Mouse (Mus musculus) lung, postnatal 0 days (tissue): ENCODE data around the gene Arsk. TPM values are rescaled to one million over a fixed set of nuclear protein-coding genes. Genes with fewer than 3 reads are reported as not detected.

ENCODE experiments used
- ATAC-seq: fragments of 200-750 bp; cut with Nextera tagmentation; 2 replicates; pipeline ENCODE4 v1.8.0; 2017; ENCODE audit warnings: moderate library complexity
- DNase-seq: peaks from one replicate; pipeline ENCODE4 v3.0.0-alpha.2; 2016; ENCODE audit warnings: low spot score
- H3K27ac ChIP-seq: fragments of 300-500 bp; sonication (generic); 2 replicates; pipeline ENCODE4 v1.5.1; 2014; ENCODE audit warnings: antibody characterized with exemption, mild to moderate bottlenecking, low read length, mixed read lengths
- H3K27me3 ChIP-seq: fragments of 300-500 bp; sonication (generic); replicated peaks from 2 replicates; pipeline ENCODE4 v1.6.1; 2014; ENCODE audit warnings: low read length, mixed read lengths; ENCODE audit not compliant: insufficient read depth
- H3K36me3 ChIP-seq: fragments of 300-500 bp; sonication (generic); 2 replicates; pipeline ENCODE4 v1.6.1; 2014; ENCODE audit warnings: low read length, mixed read lengths; ENCODE audit not compliant: insufficient read depth
- H3K4me1 ChIP-seq: fragments of 300-500 bp; sonication (generic); 2 replicates; pipeline ENCODE4 v1.6.1; 2014; ENCODE audit warnings: antibody characterized with exemption, low read depth, low read length, mixed read lengths; ENCODE audit not compliant: insufficient read depth
- H3K4me2 ChIP-seq: fragments of 300-500 bp; sonication (generic); replicated peaks from 2 replicates; pipeline ENCODE4 v1.6.1; 2014; ENCODE audit warnings: low read depth, mild to moderate bottlenecking, low read length, moderate library complexity, mixed read lengths
- H3K4me3 ChIP-seq: fragments of 300-500 bp; sonication (generic); 2 replicates; pipeline ENCODE4 v1.5.1; 2014; ENCODE audit warnings: low read depth, low read length
- H3K9ac ChIP-seq: fragments of 300-500 bp; sonication (generic); replicated peaks from 2 replicates; pipeline ENCODE4 v1.6.1; 2014; ENCODE audit warnings: low read depth, mild to moderate bottlenecking
- H3K9me3 ChIP-seq: fragments of 300-500 bp; sonication (generic); 2 replicates; pipeline ENCODE4 v1.6.1; 2016; ENCODE audit warnings: low read length, mixed read lengths
- CTCF ChIP-seq: IDR thresholded peaks from 2 replicates; pipeline ENCODE4 v1.5.1; 2016; ENCODE audit warnings: antibody characterized with exemption, mild to moderate bottlenecking
- EP300 ChIP-seq: IDR thresholded peaks from 2 replicates; pipeline ENCODE4 v1.6.1; 2016; ENCODE audit warnings: antibody characterized with exemption, mild to moderate bottlenecking, control low read depth
- WGBS: fragments of 180-500 bp; shearing (Covaris S2); extraction: QIAGEN DNeasy Blood & Tissue Kit; methylation state at CpG from one replicate; pipeline ENCODE4 v1.1.7; 2014; 5-methylcytosine and 5-hydroxymethylcytosine counted together
- polyA plus RNA-seq: library from polyadenylated mRNA; unstranded; fragments of >200 nt; fragmentation: Nextera tagmentation; extraction: Ambion mirVana; gene quantifications from 2 replicates; pipeline ENCODE4 v1.2.1, GENCODE M21; 2015

Arsk gene
- polyA plus RNA-seq, 1 experiment from 2014 or later = 4.4 TPM

DNA sequence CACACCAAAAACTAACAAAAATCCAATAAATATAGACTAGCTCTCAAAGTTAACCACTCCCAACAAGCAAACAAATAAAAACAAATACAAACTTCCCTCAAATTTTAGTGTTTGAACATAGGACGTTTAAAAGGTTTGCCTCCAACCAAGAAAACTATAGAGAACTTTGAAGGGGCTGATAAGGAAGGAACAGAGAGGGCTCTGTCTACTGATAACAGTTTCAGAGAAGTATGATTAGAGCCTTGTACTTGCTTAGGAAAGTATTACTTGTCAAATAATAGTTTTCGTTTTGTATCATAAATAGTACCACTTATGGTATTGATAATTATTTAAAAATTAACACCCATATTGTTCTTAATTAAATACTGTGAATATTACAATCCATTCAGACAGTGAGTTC is 83.9 kb downstream of the Arsk start:
- no peak for DNase-seq
- no peak overlapping the region for H3K9ac ChIP-seq
- H3K27me3 ChIP-seq = no peaks in the 10 kb centered on the region
- 43% methylated on average over 2 of the region's 2 CpGs for WGBS
- TF ChIP-seq EP300 (no peak), CTCF (no peak)
- no peak overlapping the region for H3K27ac ChIP-seq
- H3K36me3 ChIP-seq = no peaks in the 10 kb centered on the region
- H3K4me3 ChIP-seq = no peak overlapping the region
- no peak overlapping the region for H3K4me2 ChIP-seq
- no peaks in the 10 kb centered on the region for H3K9me3 ChIP-seq
- ATAC-seq = no peak
- no peaks in the 10 kb centered on the region for H3K4me1 ChIP-seq

Other genes starting within 250 kb of the Arsk start
- 8.6 and 9.0 TPM in 2 replicates for gene Rhobtb3, start 154.7 kb downstream of the Arsk start, polyA plus RNA-seq
- 0.43 and 0.73 TPM in 2 replicates for gene Spata9, start 131.5 kb downstream of the Arsk start, polyA plus RNA-seq
- 18.5 and 21.5 TPM in 2 replicates for gene Rfesd, start 79.9 kb downstream of the Arsk start, polyA plus RNA-seq
- gene Gpr150, start 41.7 kb downstream of the Arsk start, polyA plus RNA-seq = 0.06 and 0.08 TPM in 2 replicates
- 4.3 and 7.2 TPM in 2 replicates for gene Ttc37, start 74 bp upstream of the Arsk start, polyA plus RNA-seq
- gene Fam81b, start 206.4 kb upstream of the Arsk start, polyA plus RNA-seq = 1.3 and 2.2 TPM in 2 replicates